Mouse (Mus musculus): Measurements from ENCODE around the gene Ccnyl1.

DNA sequence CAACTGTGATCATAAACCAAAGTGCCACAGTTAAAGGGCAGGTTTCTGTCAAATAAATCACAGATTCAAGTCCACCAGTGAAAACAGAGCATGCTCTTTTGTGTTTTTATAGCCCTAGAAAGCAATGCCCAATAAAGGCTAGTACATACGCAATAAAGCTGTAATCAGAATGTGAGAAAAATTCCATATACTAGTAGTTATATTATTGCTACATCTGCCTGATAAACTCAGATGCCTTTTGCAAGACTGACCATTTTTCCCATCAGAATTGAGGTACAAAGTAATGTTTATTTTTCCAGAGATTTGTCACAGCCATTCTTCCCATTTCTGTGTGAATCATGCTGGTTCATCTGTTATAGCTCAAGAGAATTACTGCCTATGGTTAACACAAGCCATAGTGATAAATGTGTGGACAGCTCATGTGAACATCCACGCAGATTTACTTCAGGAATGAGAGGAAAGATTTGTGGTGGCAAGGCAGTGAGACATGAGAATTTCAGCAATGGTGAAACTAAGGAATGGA is 23.1 kb upstream of the Ccnyl1 start:
- no peak for TF ChIP-seq CTCF (IDR thresholded peaks at IDR 0.05; ENCODE audit: extremely low read depth, insufficient read depth, insufficient read length, insufficient replicate concordance)
- TF ChIP-seq POLR2A (IDR thresholded peaks at IDR 0.05; ENCODE audit: low read depth, low read length), result no peak

All from spleen, adult 2 months (tissue).